ENCODE assay signal across 8 mouse cellular contexts in genomic region chr9:88719989-88720537, GRCm38 (mm10). TPM values are rescaled to one million over a fixed set of nuclear protein-coding genes. Genes with fewer than 3 reads are reported as not detected.
DNase-seq lines count a peak whose midpoint lies in the region; ATAC-seq and TF ChIP-seq lines count a peak whose summit lies in the region.
"Not testable (repeated sequence)": the region's sequence is repeated elsewhere in the genome, so short reads cannot be mapped to it uniquely, and the experiment has no call there.

Gene Mthfsl, minus strand, starts transcription at chr9:88720296.

- 26% methylated on average over 11 of the region's 12 CpGs for WGBS in hindbrain, embryonic 13.5 days
- WGBS in lung, embryonic 14.5 days = 11% methylated on average over 11 of the region's 12 CpGs
- 27% methylated on average over 11 of the region's 12 CpGs for whole genome bisulfite sequencing in neural tube, embryonic 14.5 days

- H3K27me3 ChIP-seq in hindbrain, embryonic 13.5 days; lung, embryonic 14.5 days (ENCODE audit: insufficient read depth, low read length); neural tube, embryonic 14.5 days (ENCODE audit: control insufficient read depth, insufficient read depth, low read length): not testable (repeated sequence)

- intact Hi-C loops in gastrocnemius, adult 2 months (cut with DNase I) = not testable (repeated sequence)

- H3K4me3 ChIP-seq in gastrocnemius, adult 2 months = peak within 1 kb of the TSS; percentile 70
- H3K4me3 ChIP-seq in hindbrain, embryonic 13.5 days = peak within 1 kb of the TSS; percentile 37
- H3K4me3 ChIP-seq in lung, embryonic 14.5 days (ENCODE audit: low read depth, low read length) = peak within 1 kb of the TSS; percentile 31
- H3K4me3 ChIP-seq in neural tube, embryonic 14.5 days (ENCODE audit: low read depth, low read length) = peak within 1 kb of the TSS; percentile 33

- not testable (repeated sequence) for H3K9me3 ChIP-seq in hindbrain, embryonic 13.5 days; lung, embryonic 14.5 days (ENCODE audit: low read depth, low read length); neural tube, embryonic 14.5 days (ENCODE audit: control insufficient read depth, low read length)

- not testable (repeated sequence) for H3K4me1 ChIP-seq in hindbrain, embryonic 13.5 days (replicated peaks); lung, embryonic 14.5 days (ENCODE audit: insufficient read depth); neural tube, embryonic 14.5 days (ENCODE audit: control insufficient read depth, insufficient read depth, low read length)

- peak within 1 kb of the TSS; percentile 87 for H3K27ac ChIP-seq in gastrocnemius, adult 2 months
- peak within 1 kb of the TSS; percentile 87 for H3K27ac ChIP-seq in hindbrain, embryonic 13.5 days
- peak within 1 kb of the TSS; percentile 79; the same call in 1 of the 2 replicates for H3K27ac ChIP-seq in lung, embryonic 14.5 days (ENCODE audit: low read depth)
- H3K27ac ChIP-seq in neural tube, embryonic 14.5 days (ENCODE audit: low read depth, low read length) = peak within 1 kb of the TSS; percentile 66

- peak; percentile 41; the same call in 1 of the 2 replicates for TF ChIP-seq CTCF in gastrocnemius, adult 2 months (IDR thresholded peaks at IDR 0.05)
- peak; percentile 3; the same call in 1 of the 2 replicates for TF ChIP-seq CTCF in lung, embryonic 14.5 days (IDR thresholded peaks at IDR 0.05; ENCODE audit: low read depth)

- not testable (repeated sequence) for DNase-seq in gastrocnemius, adult 2 months
- DNase-seq in layer of hippocampus, adult 9-11 months = peak; percentile 52
- peak; percentile 44 for DNase-seq in lung, embryonic 14.5 days
- peak; percentile 13 for DNase-seq in urinary bladder, postnatal 25 days (ENCODE audit: low spot score)

- not testable (repeated sequence) for H3K36me3 ChIP-seq in hindbrain, embryonic 13.5 days; lung, embryonic 14.5 days (ENCODE audit: insufficient read depth); neural tube, embryonic 14.5 days (ENCODE audit: control insufficient read depth, insufficient read depth, low read length)

- ATAC-seq in activated CD4-positive, CD25-positive, alpha-beta regulatory T cell, adult 4 months = peak; percentile 50
- peak; percentile 59 for ATAC-seq in common myeloid progenitor, adult 5-6 weeks (replicated peaks; ENCODE audit: low read depth, poor library complexity, severe bottlenecking)
- ATAC-seq in hindbrain, embryonic 13.5 days (ENCODE audit: low FRiP score) = peak; percentile 78
- ATAC-seq in lung, embryonic 14.5 days (ENCODE audit: insufficient read depth) = peak; percentile 80
- peak; percentile 76 for ATAC-seq in neural tube, embryonic 14.5 days (ENCODE audit: low read depth)

- H3K9ac ChIP-seq in hindbrain, embryonic 13.5 days = peak within 1 kb of the TSS; percentile 68
- peak within 1 kb of the TSS; percentile 47 for H3K9ac ChIP-seq in lung, embryonic 14.5 days
- H3K9ac ChIP-seq in neural tube, embryonic 14.5 days (replicated peaks; ENCODE audit: low read depth, low read length) = 0 out of 2 replicates have a peak within 1 kb of the TSS, but pooled peaks have one; percentile 25

- peak within 1 kb of the TSS; percentile 52 for H3K4me2 ChIP-seq in hindbrain, embryonic 13.5 days
- peak within 1 kb of the TSS; percentile 55 for H3K4me2 ChIP-seq in lung, embryonic 14.5 days
- H3K4me2 ChIP-seq in neural tube, embryonic 14.5 days (ENCODE audit: low read depth, low read length) = peak within 1 kb of the TSS; percentile 40

RNA-seq across cellular contexts. Expression of gene Mthfsl, which starts in this region (rescaled TPM):
- 100 to 1,000 TPM in 1 of 2 experiments, 10 to 100 TPM in 1; 95.6 to 109 TPM for polyA plus RNA-seq in activated CD4-positive, CD25-positive, alpha-beta regulatory T cell, adult 4 months (2017; shearing (Covaris generic))
- 14.5 and 38.9 TPM in 2 replicates for total RNA-seq in common myeloid progenitor, adult 5-6 weeks (2017)
- 10 to 100 TPM in 1 of 2 experiments, 1 to 10 TPM in 1; 8.9 to 13.5 TPM for total RNA-seq in gastrocnemius, adult 2 months (2021)
- 41.8 and 44.5 TPM in 2 replicates for polyA plus RNA-seq in hindbrain, embryonic 13.5 days (2015; fragmentation: Nextera tagmentation; extraction: Ambion mirVana)
- 30.6 and 31.6 TPM in 2 replicates for polyA plus RNA-seq in lung, embryonic 14.5 days (2014; fragmentation: Nextera tagmentation; extraction: Ambion mirVana)
- 34.3 and 55.4 TPM in 2 replicates for polyA plus RNA-seq in neural tube, embryonic 14.5 days (2014; fragmentation: Nextera tagmentation; extraction: Ambion mirVana)
